Mouse (Mus musculus) forebrain, embryonic 11.5 days (tissue): Measurements from ENCODE around the gene Clcn5. TPM values are rescaled to one million over a fixed set of nuclear protein-coding genes. Genes with fewer than 3 reads are reported as not detected.

Experiments used
- ATAC-seq: fragments of 200-750 bp; cut with Nextera tagmentation; replicated peaks from 2 replicates; pipeline ENCODE4 v1.8.0; 2017; ENCODE audit warnings: moderate TSS enrichment; ENCODE audit not compliant: low FRiP score
- DNase-seq: peaks from one replicate; pipeline ENCODE4 v3.0.0-alpha.2; 2017; ENCODE audit warnings: low spot score
- H3K27ac ChIP-seq: fragments of 300-500 bp; sonication (generic); 2 replicates; pipeline ENCODE4 v1.5.1; 2014; ENCODE audit warnings: low read depth, low read length
- H3K27me3 ChIP-seq: fragments of 300-500 bp; sonication (generic); 2 replicates; pipeline ENCODE4 v1.6.1; 2014; ENCODE audit warnings: mild to moderate bottlenecking, low read length, mixed read lengths; ENCODE audit not compliant: control insufficient read depth, insufficient read depth
- H3K36me3 ChIP-seq: fragments of 300-500 bp; sonication (generic); 2 replicates; pipeline ENCODE4 v1.6.1; 2014; ENCODE audit warnings: mild to moderate bottlenecking, low read length, moderate library complexity, mixed read lengths; ENCODE audit not compliant: control insufficient read depth, insufficient read depth
- H3K4me1 ChIP-seq: fragments of 300-500 bp; sonication (generic); replicated peaks from 2 replicates; pipeline ENCODE4 v1.6.1; 2014; ENCODE audit warnings: low read length, mixed read lengths; ENCODE audit not compliant: control insufficient read depth, insufficient read depth
- H3K4me2 ChIP-seq: fragments of 300-500 bp; sonication (generic); 2 replicates; pipeline ENCODE4 v1.6.1; 2014; ENCODE audit warnings: low read depth, mild to moderate bottlenecking, low read length, moderate library complexity, mixed read lengths; ENCODE audit not compliant: severe bottlenecking
- H3K4me3 ChIP-seq: fragments of 300-500 bp; sonication (generic); 2 replicates; pipeline ENCODE4 v1.5.1; 2014; ENCODE audit warnings: low read depth, low read length
- H3K9ac ChIP-seq: fragments of 300-500 bp; sonication (generic); 2 replicates; pipeline ENCODE4 v1.6.1; 2014; ENCODE audit warnings: low read length
- H3K9me3 ChIP-seq: fragments of 300-500 bp; sonication (generic); 2 replicates; pipeline ENCODE4 v1.6.1; 2016; ENCODE audit warnings: low read length, mixed read lengths; ENCODE audit not compliant: control insufficient read depth
- WGBS: fragments of 180-500 bp; shearing (Covaris S2); extraction: QIAGEN DNeasy Blood & Tissue Kit; methylation state at CpG from one replicate; pipeline ENCODE4 v1.1.7; 2014; 5-methylcytosine and 5-hydroxymethylcytosine counted together
- microRNA counts: library from miRNA; unstranded; fragments of <30 nt; microRNA quantifications from one replicate; lab custom pipeline; 2015
- microRNA-seq: library from miRNA; unstranded; fragments of <30 nt; microRNA quantifications from one replicate; pipeline ENCODE4, GENCODE M21; 2016; ENCODE audit not compliant: insufficient number of aligned reads
- polyA plus RNA-seq: library from polyadenylated mRNA; unstranded; fragments of >200 nt; fragmentation: Nextera tagmentation; extraction: Ambion mirVana; gene quantifications from 2 replicates; pipeline ENCODE4 v1.2.1, GENCODE M21; 2014

Gene Clcn5
- polyA plus RNA-seq, 1 experiment from 2014 or later = 16.5 TPM

- ATAC-seq (no peak), DNase-seq (no peak)
- H3K36me3 ChIP-seq = no peaks in the 10 kb centered on the region
- no peaks in the 10 kb centered on the region for H3K4me1 ChIP-seq
- no peak overlapping the region for H3K27ac ChIP-seq
- no peaks in the 10 kb centered on the region for H3K9me3 ChIP-seq
- H3K4me3 ChIP-seq = no peak overlapping the region
- no peaks in the 10 kb centered on the region for H3K27me3 ChIP-seq
- no peak overlapping the region for H3K9ac ChIP-seq
- 92% methylated on average over 3 of the region's 3 CpGs for WGBS
- H3K4me2 ChIP-seq = no peak overlapping the region
These were observed 204.3 kb downstream of the Clcn5 start for GRCm38 (mm10) chrX:7114885-7115284.

MicroRNAs encoded within 50 kb of the gene (microRNA counts, 519-probe panel; counts per million panel counts)
- microRNA mmu-miR-188-3p (lab: Ali Mortazavi, UCI) (31.2 counts per million), microRNA mmu-miR-188-5p (lab: Ali Mortazavi, UCI) (5,095 counts per million, percentile 58 among the panel's probes with 10 or more counts), microRNA mmu-miR-362-3p (lab: Ali Mortazavi, UCI) (2,745 counts per million, percentile 6 among the panel's probes with 10 or more counts), microRNA mmu-miR-362-5p (lab: Ali Mortazavi, UCI) (3,078 counts per million, percentile 11 among the panel's probes with 10 or more counts), microRNA mmu-miR-500 (lab: Ali Mortazavi, UCI) (3,515 counts per million, percentile 19 among the panel's probes with 10 or more counts), microRNA mmu-miR-501-3p (lab: Ali Mortazavi, UCI) (31.2 counts per million), microRNA mmu-miR-501-5p (lab: Ali Mortazavi, UCI) (31.2 counts per million), microRNA mmu-miR-532-3p (lab: Ali Mortazavi, UCI) (3,442 counts per million, percentile 18 among the panel's probes with 10 or more counts), microRNA mmu-miR-532-5p (lab: Ali Mortazavi, UCI) (4,783 counts per million, percentile 47 among the panel's probes with 10 or more counts)

Small RNA genes lying within 50 kb of the gene (microRNA-seq; reads per million reads assigned to microRNA genes)
- gene Mir188 = 2,246 reads per million, percentile 77 among the genes with 10 or more reads in this experiment
- 164 reads per million, percentile 42 among the genes with 10 or more reads in this experiment for gene Mir362
- gene Mir500 = 232 reads per million, percentile 46 among the genes with 10 or more reads in this experiment
- gene Mir501 = 922 reads per million, percentile 66 among the genes with 10 or more reads in this experiment
- 1,875 reads per million, percentile 75 among the genes with 10 or more reads in this experiment for gene Mir532

Other genes with a start within 250 kb of the Clcn5 start
- 0.52 and 0.57 TPM in 2 replicates for gene Usp27x, start 56.5 kb upstream of the Clcn5 start, polyA plus RNA-seq